11 mouse cellular contexts compared by ENCODE assay signal in the genomic region with DNA sequence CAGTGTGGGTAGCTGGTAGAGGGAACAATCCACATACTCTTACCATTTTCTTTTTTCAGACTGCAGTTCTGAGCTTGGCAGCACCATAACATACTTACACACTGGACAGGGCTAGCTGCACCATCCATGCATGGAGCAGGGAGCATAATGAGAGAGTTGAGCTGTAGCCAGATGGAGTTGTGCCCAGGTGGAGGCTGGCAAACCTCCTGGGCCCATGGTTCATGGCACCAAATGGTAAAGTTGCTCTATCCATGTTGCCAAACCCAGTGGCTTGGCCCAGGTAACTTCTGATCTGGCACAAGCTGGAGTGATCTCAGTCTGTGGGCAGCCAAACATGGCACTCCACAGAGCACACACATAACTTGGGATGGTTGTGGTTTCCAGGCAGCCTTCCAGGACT.
DNase-seq lines count a peak whose midpoint lies in the region; ATAC-seq lines count a peak whose summit lies in the region.
"Had no signal": no experiment of that assay in that cellular context is flagged by ENCODE, and none has a peak within 500 bp of the region (broad histone marks: within the 10 kb centered on the region; RNA-seq: fewer than 3 reads in every experiment).

No protein-coding gene starts in this region.

- no peak overlapping the region for H3K4me2 ChIP-seq in forebrain, embryonic 16.5 days (ENCODE audit: low read length)
- no peak overlapping the region for H3K4me2 ChIP-seq in liver, embryonic 12.5 days
- H3K4me2 ChIP-seq in midbrain, embryonic 16.5 days (ENCODE audit: low read length): no peak overlapping the region

- no peaks in the 10 kb centered on the region for H3K27me3 ChIP-seq in forebrain, embryonic 16.5 days (replicated peaks; ENCODE audit: control insufficient read depth, insufficient read depth, low read length)
- H3K27me3 ChIP-seq in liver, embryonic 12.5 days (replicated peaks): no peaks in the 10 kb centered on the region
- no peaks in the 10 kb centered on the region for H3K27me3 ChIP-seq in midbrain, embryonic 16.5 days (ENCODE audit: control insufficient read depth, insufficient read depth, low read depth, low read length)

- no peak overlapping the region for H3K27ac ChIP-seq in forebrain, embryonic 16.5 days (ENCODE audit: low read length)
- H3K27ac ChIP-seq in liver, embryonic 12.5 days: no peak overlapping the region
- H3K27ac ChIP-seq in midbrain, embryonic 16.5 days (ENCODE audit: low read length): no peak overlapping the region

- H3K4me1 ChIP-seq in forebrain, embryonic 16.5 days (replicated peaks; ENCODE audit: control insufficient read depth, insufficient read depth, low read length): no peaks in the 10 kb centered on the region
- no peaks in the 10 kb centered on the region for H3K4me1 ChIP-seq in liver, embryonic 12.5 days
- no peaks in the 10 kb centered on the region for H3K4me1 ChIP-seq in midbrain, embryonic 16.5 days (ENCODE audit: control insufficient read depth, insufficient read depth, low read length)

- DNase-seq in adrenal gland, adult 8-10 months: peak; percentile 7
- DNase-seq in adrenal gland, postnatal 4 days (ENCODE audit: low spot score in 2 of 2): no peak
- peak; percentile 7 to 39 for DNase-seq in kidney, adult 8-10 months
- no peak for DNase-seq in kidney, postnatal 10 days
- DNase-seq: gastrocnemius, postnatal 36 days; liver, postnatal 0 days; thymus, postnatal 36 days had no signal

- H3K9me3 ChIP-seq in forebrain, embryonic 16.5 days (ENCODE audit: control insufficient read depth, low read length): 0 out of 2 replicates have a peak, but pooled peaks cover 4% of the 10 kb centered on the region
- peaks cover 3% of the 10 kb centered on the region; the same call in 1 of the 2 replicates for H3K9me3 ChIP-seq in liver, embryonic 12.5 days (replicated peaks)
- no peaks in the 10 kb centered on the region for H3K9me3 ChIP-seq in midbrain, embryonic 16.5 days (replicated peaks; ENCODE audit: control insufficient read depth, low read length, poor library complexity, severe bottlenecking)

- no peak overlapping the region for H3K9ac ChIP-seq in forebrain, embryonic 16.5 days (replicated peaks; ENCODE audit: low read depth, low read length)
- H3K9ac ChIP-seq in liver, embryonic 12.5 days: no peak overlapping the region
- H3K9ac ChIP-seq in midbrain, embryonic 16.5 days (ENCODE audit: low read depth, low read length): no peak overlapping the region
- H3K9ac ChIP-seq: liver, postnatal 0 days had no signal

- no peaks in the 10 kb centered on the region for H3K36me3 ChIP-seq in forebrain, embryonic 16.5 days (ENCODE audit: control insufficient read depth, insufficient read depth)
- no peaks in the 10 kb centered on the region for H3K36me3 ChIP-seq in liver, embryonic 12.5 days
- no peaks in the 10 kb centered on the region for H3K36me3 ChIP-seq in midbrain, embryonic 16.5 days (ENCODE audit: control insufficient read depth, insufficient read depth, low read length)

- no peak overlapping the region for H3K4me3 ChIP-seq in forebrain, embryonic 16.5 days (replicated peaks; ENCODE audit: low read length)
- no peak overlapping the region for H3K4me3 ChIP-seq in liver, embryonic 12.5 days
- no peak overlapping the region for H3K4me3 ChIP-seq in midbrain, embryonic 16.5 days (ENCODE audit: low read depth, low read length)

- ATAC-seq in cerebellum, adult (ENCODE audit: insufficient number of reproducible peaks, low FRiP score, low TSS enrichment): peak; percentile 60; the same call in 1 of the 2 replicates
- peak; percentile 66 for ATAC-seq in forebrain, embryonic 16.5 days
- ATAC-seq in liver, embryonic 12.5 days: no peak
- no peak for ATAC-seq in midbrain, embryonic 16.5 days
- ATAC-seq: liver, postnatal 0 days had no signal

Comparison
In these comparisons a context has a peak if more than half of its experiments do, and no peak if none do; other contexts are left out.
1. DNase-seq: peak in adrenal gland, adult 8-10 months (single experiment) and kidney, adult 8-10 months (2 of 2); none in adrenal gland, postnatal 4 days (0 of 2) and kidney, postnatal 10 days (single experiment).
2. ATAC-seq: peak in cerebellum, adult (single experiment) and forebrain, embryonic 16.5 days (single experiment); none in liver, embryonic 12.5 days (single experiment) and midbrain, embryonic 16.5 days (single experiment).